Mouse (Mus musculus) kidney, postnatal 4 days (tissue): Measurements from ENCODE around the gene Exoc2.

Source experiments
- DNase-seq, 2 experiments: peaks; one replicate each; pipeline ENCODE4 v3.0.0; 2021; ENCODE audit warnings: mixed read lengths in 2 of 2

Gene Exoc2

GRCm38 (mm10) chr13:30971047-30971446 lies 2.8 kb downstream of the Exoc2 start:
- DNase-seq: no peak

- no peak for DNase-seq
These were observed 5.6 kb downstream of the Exoc2 start for GRCm38 (mm10) chr13:30968311-30968710.

- peak; percentile 62 to 71 for DNase-seq
These were observed 7.4 kb downstream of the Exoc2 start for GRCm38 (mm10) chr13:30966507-30966911.

- DNase-seq: no peak
These were observed 12.0 kb downstream of the Exoc2 start for GRCm38 (mm10) chr13:30961932-30962331.

GRCm38 (mm10) chr13:30960714-30961113 lies 13.2 kb downstream of the Exoc2 start:
- no peak for DNase-seq

GRCm38 (mm10) chr13:30953580-30953979 lies 20.3 kb downstream of the Exoc2 start:
- no peak for DNase-seq

- no peak for DNase-seq
These were observed 21.8 kb downstream of the Exoc2 start for GRCm38 (mm10) chr13:30952044-30952443.

GRCm38 (mm10) chr13:30949181-30949580 lies 24.7 kb downstream of the Exoc2 start:
- no peak for DNase-seq

- DNase-seq: no peak
These were observed 26.4 kb downstream of the Exoc2 start, which contains the start of gene Hus1b for GRCm38 (mm10) chr13:30947540-30947939. TSS of gene Hus1b (minus strand) at chr13:30947759.

GRCm38 (mm10) chr13:30947129-30947528 lies 26.8 kb downstream of the Exoc2 start:
- no peak for DNase-seq

GRCm38 (mm10) chr13:30945788-30946187 lies 28.1 kb downstream of the Exoc2 start:
- no peak for DNase-seq

- DNase-seq: no peak
These were observed 40.9 kb downstream of the Exoc2 start for GRCm38 (mm10) chr13:30932972-30933371.

GRCm38 (mm10) chr13:30931613-30932012 lies 42.3 kb downstream of the Exoc2 start:
- no peak for DNase-seq

GRCm38 (mm10) chr13:30929119-30929518 lies 44.8 kb downstream of the Exoc2 start:
- DNase-seq: no peak

- no peak for DNase-seq
These were observed 49.6 kb downstream of the Exoc2 start for GRCm38 (mm10) chr13:30924269-30924668.

- no peak for DNase-seq
These were observed 52.0 kb downstream of the Exoc2 start for GRCm38 (mm10) chr13:30921914-30922313.

- DNase-seq: no peak
These were observed 60.1 kb downstream of the Exoc2 start for GRCm38 (mm10) chr13:30913757-30914156.

GRCm38 (mm10) chr13:30913028-30913427 lies 60.9 kb downstream of the Exoc2 start:
- peak; percentile 17 for DNase-seq

- peak in 1 of 2 experiments; percentile 9 for DNase-seq
These were observed 61.8 kb downstream of the Exoc2 start for GRCm38 (mm10) chr13:30911931-30912625.

GRCm38 (mm10) chr13:30910889-30911288 lies 63.0 kb downstream of the Exoc2 start:
- no peak for DNase-seq

GRCm38 (mm10) chr13:30902286-30902685 lies 71.6 kb downstream of the Exoc2 start:
- DNase-seq: no peak

- no peak for DNase-seq
These were observed 72.4 kb downstream of the Exoc2 start for GRCm38 (mm10) chr13:30901387-30902041.

- DNase-seq: no peak
These were observed 79.8 kb downstream of the Exoc2 start for GRCm38 (mm10) chr13:30894015-30894634.

GRCm38 (mm10) chr13:30892315-30892714 lies 81.6 kb downstream of the Exoc2 start:
- DNase-seq: no peak
